7 mouse cellular contexts compared by ENCODE assay signal in the genomic region with DNA sequence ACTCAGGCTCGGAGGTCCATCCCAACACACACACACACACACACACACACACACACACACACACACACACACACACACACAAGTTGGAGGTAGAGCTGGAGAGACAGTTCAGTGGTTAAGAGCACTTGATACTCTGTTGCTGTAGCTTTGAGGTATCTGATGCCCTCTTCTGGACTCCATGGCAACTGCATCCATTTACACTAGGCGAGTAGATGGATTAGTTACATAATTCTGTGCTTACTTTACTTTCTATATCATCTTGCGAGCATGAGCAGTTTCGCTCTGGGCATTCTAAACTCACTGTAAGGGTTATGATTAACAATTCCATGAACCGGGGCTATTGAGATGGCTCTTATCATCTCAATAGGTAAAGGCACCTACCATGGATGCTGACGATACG. TPM values are rescaled to one million over a fixed set of nuclear protein-coding genes. Genes with fewer than 3 reads are reported as not detected.
A peak's percentile ranks its signal among the peaks of the same experiment; 100 is the strongest.
DNase-seq lines count a peak whose midpoint lies in the region; ATAC-seq and TF ChIP-seq lines count a peak whose summit lies in the region.

No protein-coding gene starts in this region.

- WGBS in neural tube, embryonic 15.5 days, result 68% methylated on average over 7 of the region's 7 CpGs
- 57% methylated on average over 7 of the region's 7 CpGs for WGBS in lung, embryonic 14.5 days

- no peak overlapping the region for H3K27ac ChIP-seq in neural tube, embryonic 15.5 days (replicated peaks)
- H3K27ac ChIP-seq in lung, embryonic 14.5 days (ENCODE audit: low read depth), result no peak overlapping the region

- no peaks in the 10 kb centered on the region for H3K9me3 ChIP-seq in neural tube, embryonic 15.5 days (replicated peaks)
- H3K9me3 ChIP-seq in lung, embryonic 14.5 days (ENCODE audit: low read depth, low read length), result no peaks in the 10 kb centered on the region

- peak; percentile 69 for TF ChIP-seq CTCF in lung, embryonic 14.5 days (IDR thresholded peaks at IDR 0.05; ENCODE audit: low read depth)

- H3K9ac ChIP-seq in neural tube, embryonic 15.5 days (replicated peaks), result no peak overlapping the region
- no peak overlapping the region for H3K9ac ChIP-seq in lung, embryonic 14.5 days

- H3K4me3 ChIP-seq in neural tube, embryonic 15.5 days (replicated peaks), result no peak overlapping the region
- no peak overlapping the region for H3K4me3 ChIP-seq in lung, embryonic 14.5 days (ENCODE audit: low read depth, low read length)

- H3K4me1 ChIP-seq in neural tube, embryonic 15.5 days, result peaks cover 9% of the 10 kb centered on the region
- H3K4me1 ChIP-seq in lung, embryonic 14.5 days (ENCODE audit: insufficient read depth), result no peaks in the 10 kb centered on the region

- peak; percentile 38 for DNase-seq in neural tube, embryonic 10.5 days (ENCODE audit: extremely low spot score, low spot score)
- peak; percentile 73 for DNase-seq in R1 (ENCODE audit: low read depth, low spot score)
- DNase-seq in embryo, embryonic 10 days (ENCODE audit: low spot score), result peak; percentile 71
- DNase-seq in kidney, postnatal 14 days, result peak; percentile 67
- peak; percentile 73 for DNase-seq in lung, embryonic 14.5 days
- peak; percentile 72 to 79 for DNase-seq in right cerebral cortex, postnatal 36 days (ENCODE audit: low spot score in 2 of 2)

- H3K27me3 ChIP-seq in neural tube, embryonic 15.5 days (replicated peaks), result no peaks in the 10 kb centered on the region
- no peaks in the 10 kb centered on the region for H3K27me3 ChIP-seq in lung, embryonic 14.5 days (ENCODE audit: insufficient read depth, low read length)

- ATAC-seq in neural tube, embryonic 15.5 days (ENCODE audit: low FRiP score), result no peak
- no peak; the same call in 1 of the 2 replicates for ATAC-seq in lung, embryonic 14.5 days (ENCODE audit: insufficient read depth)

- peaks cover 56% of the 10 kb centered on the region for H3K36me3 ChIP-seq in neural tube, embryonic 15.5 days
- no peaks in the 10 kb centered on the region for H3K36me3 ChIP-seq in lung, embryonic 14.5 days (ENCODE audit: insufficient read depth)

- no peak overlapping the region for H3K4me2 ChIP-seq in neural tube, embryonic 15.5 days
- H3K4me2 ChIP-seq in lung, embryonic 14.5 days, result no peak overlapping the region

RNA-seq across cellular contexts. Expression of a gene that starts 8.6 kb away (rescaled TPM):
- 359 and 415 TPM in 2 replicates for polyA plus RNA-seq in neural tube, embryonic 15.5 days (2015; fragmentation: Nextera tagmentation; extraction: Ambion mirVana)
- polyA plus RNA-seq in lung, embryonic 14.5 days (2014; fragmentation: Nextera tagmentation; extraction: Ambion mirVana), result 0.12 and 0.24 TPM in 2 replicates

RNA-seq across cellular contexts. Expression of a gene that starts 14.5 kb away (rescaled TPM):
- 61.2 and 64.5 TPM in 2 replicates for polyA plus RNA-seq in neural tube, embryonic 15.5 days (2015; fragmentation: Nextera tagmentation; extraction: Ambion mirVana)
- polyA plus RNA-seq in lung, embryonic 14.5 days (2014; fragmentation: Nextera tagmentation; extraction: Ambion mirVana), result 84.9 and 97.4 TPM in 2 replicates

Comparison
In these comparisons a context has a peak if more than half of its experiments do, and no peak if none do; other contexts are left out.
1. RNA of a gene that starts 8.6 kb away (polyA plus RNA-seq): 359 to 415 TPM in neural tube, embryonic 15.5 days; 0.12 to 0.24 TPM in lung, embryonic 14.5 days; every median in the first group is over 100 times any median in the second.
2. Peak in every context shown above with its lines, with median percentiles within 50 percentile points of each other: DNase-seq.